Mouse (Mus musculus): Measurements from ENCODE around the gene Osbpl5.

DNA sequence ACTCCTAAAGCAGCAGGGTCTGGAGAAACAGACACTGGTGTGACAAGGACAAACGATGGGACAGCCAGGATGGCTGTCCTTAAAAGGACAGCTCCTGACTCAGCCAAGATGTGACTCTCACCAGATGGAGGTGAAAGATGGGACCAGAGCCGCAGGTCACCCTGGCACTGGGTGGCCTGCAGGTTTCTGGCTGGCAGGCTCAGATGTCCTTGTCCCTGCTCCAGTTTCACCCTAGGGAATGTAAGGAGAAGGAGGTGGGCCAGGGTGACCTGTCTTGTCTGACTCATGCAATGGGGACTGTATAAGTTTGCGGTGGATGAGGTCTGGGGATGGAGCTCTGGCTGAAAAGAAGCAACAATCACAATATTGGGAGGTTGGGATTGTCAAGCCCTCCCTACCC lies 4.2 kb downstream of the Osbpl5 start:
- TF ChIP-seq CTCF (IDR thresholded peaks at IDR 0.05; ENCODE audit: control insufficient read depth, insufficient read depth, low read length): no peak
- no peak for TF ChIP-seq POLR2A (IDR thresholded peaks at IDR 0.05; ENCODE audit: borderline replicate concordance, control insufficient read depth, low read depth, low read length)
